Mouse (Mus musculus) hindbrain, embryonic 16.5 days (tissue): ENCODE results near the gene Nfix. TPM values are rescaled to one million over a fixed set of nuclear protein-coding genes. Genes with fewer than 3 reads are reported as not detected.
A peak's percentile ranks its signal among the peaks of the same experiment; 100 is the strongest.

Experiments
- ATAC-seq: fragments of 200-750 bp; cut with Nextera tagmentation; 2 replicates; pipeline ENCODE4 v1.8.0; 2017; ENCODE audit warnings: moderate TSS enrichment, moderate library complexity
- H3K27ac ChIP-seq: fragments of 300-500 bp; sonication (generic); 2 replicates; pipeline ENCODE4 v1.5.1; 2014; ENCODE audit warnings: low read depth, mild to moderate bottlenecking, control low read depth, low read length, moderate library complexity
- H3K27me3 ChIP-seq: fragments of 300-500 bp; sonication (generic); replicated peaks from 2 replicates; pipeline ENCODE4 v1.6.1; 2014; ENCODE audit warnings: low read length; ENCODE audit not compliant: control insufficient read depth, insufficient read depth
- H3K36me3 ChIP-seq: fragments of 300-500 bp; sonication (generic); 2 replicates; pipeline ENCODE4 v1.6.1; 2014; ENCODE audit warnings: mild to moderate bottlenecking, low read length, moderate library complexity, mixed read lengths; ENCODE audit not compliant: control insufficient read depth, insufficient read depth
- H3K4me1 ChIP-seq: fragments of 300-500 bp; sonication (generic); 2 replicates; pipeline ENCODE4 v1.6.1; 2014; ENCODE audit warnings: low read depth, low read length; ENCODE audit not compliant: control insufficient read depth, insufficient read depth
- H3K4me2 ChIP-seq: fragments of 300-500 bp; sonication (generic); 2 replicates; pipeline ENCODE4 v1.6.1; 2014; ENCODE audit warnings: mild to moderate bottlenecking, low read length, control low read depth, moderate library complexity
- H3K4me3 ChIP-seq: fragments of 300-500 bp; sonication (generic); 2 replicates; pipeline ENCODE4 v1.5.1; 2014; ENCODE audit warnings: mild to moderate bottlenecking, low read length, control low read depth, moderate library complexity
- H3K9ac ChIP-seq: fragments of 300-500 bp; sonication (generic); 2 replicates; pipeline ENCODE4 v1.6.1; 2014; ENCODE audit warnings: low read depth, mild to moderate bottlenecking, control low read depth, low read length, moderate library complexity
- H3K9me3 ChIP-seq: fragments of 300-500 bp; sonication (generic); 2 replicates; pipeline ENCODE4 v1.6.1; 2014; ENCODE audit warnings: mild to moderate bottlenecking, low read length, moderate library complexity; ENCODE audit not compliant: control insufficient read depth
- WGBS: fragments of 180-500 bp; shearing (Covaris S2); extraction: QIAGEN DNeasy Blood & Tissue Kit; methylation state at CpG from one replicate; pipeline ENCODE4 v1.1.7; 2014; 5-methylcytosine and 5-hydroxymethylcytosine counted together
- polyA plus RNA-seq: library from polyadenylated mRNA; unstranded; fragments of >200 nt; fragmentation: Nextera tagmentation; extraction: Ambion mirVana; gene quantifications from 2 replicates; pipeline ENCODE4 v1.2.1, GENCODE M21; 2015

The Nfix gene
- polyA plus RNA-seq, 1 experiment from 2014 or later = 109 TPM

GRCm38 (mm10) chr8:84766422-84766821, 33.7 kb downstream of the Nfix start:
- Histone ChIP-seq H3K9ac (no peak overlapping the region), H3K9me3 (no peaks in the 10 kb centered on the region), H3K4me2 (peak overlapping the region; percentile 37), H3K27me3 (peaks cover 10% of the 10 kb centered on the region), H3K4me3 (no peak overlapping the region), H3K36me3 (no peaks in the 10 kb centered on the region), H3K4me1 (peaks cover 21% of the 10 kb centered on the region), H3K27ac (no peak overlapping the region)
- ATAC-seq = no peak
- WGBS = 34% methylated on average over 9 of the region's 9 CpGs

GRCm38 (mm10) chr8:84765629-84766028, 34.5 kb downstream of the Nfix start:
- Histone ChIP-seq H3K4me2 (peak overlapping the region; percentile 37), H3K27ac (peak overlapping the region; percentile 48; the same call in 1 of the 2 replicates), H3K27me3 (peaks cover 3% of the 10 kb centered on the region), H3K9ac (peak overlapping the region; percentile 28; the same call in 1 of the 2 replicates), H3K4me3 (no peak overlapping the region; the same call in 1 of the 2 replicates), H3K9me3 (no peaks in the 10 kb centered on the region), H3K4me1 (peaks cover 21% of the 10 kb centered on the region), H3K36me3 (no peaks in the 10 kb centered on the region)
- 0 out of 2 replicates have a peak, but pooled peaks have one; percentile 22 for ATAC-seq
- 9% methylated on average over 10 of the region's 10 CpGs for WGBS

GRCm38 (mm10) chr8:84764870-84765495, 35.2 kb downstream of the Nfix start:
- Histone ChIP-seq H3K27ac (peak overlapping the region; percentile 48; the same call in 1 of the 2 replicates), H3K9ac (peak overlapping the region; percentile 28; the same call in 1 of the 2 replicates), H3K4me3 (no peak overlapping the region), H3K4me1 (peaks cover 18% of the 10 kb centered on the region), H3K4me2 (peak overlapping the region; percentile 37), H3K36me3 (no peaks in the 10 kb centered on the region), H3K9me3 (no peaks in the 10 kb centered on the region), H3K27me3 (peaks cover 3% of the 10 kb centered on the region)
- ATAC-seq = no peak
- 45% methylated on average over 17 of the region's 17 CpGs for WGBS

GRCm38 (mm10) chr8:84764100-84764499, 36.0 kb downstream of the Nfix start:
- 76% methylated on average over 4 of the region's 4 CpGs for WGBS
- Histone ChIP-seq H3K4me1 (peaks cover 17% of the 10 kb centered on the region), H3K27me3 (peaks cover 3% of the 10 kb centered on the region), H3K9ac (no peak overlapping the region), H3K4me2 (peak overlapping the region; percentile 20), H3K27ac (no peak overlapping the region), H3K36me3 (no peaks in the 10 kb centered on the region), H3K9me3 (no peaks in the 10 kb centered on the region), H3K4me3 (no peak overlapping the region)
- ATAC-seq = no peak

GRCm38 (mm10) chr8:84760901-84761300, 39.2 kb downstream of the Nfix start:
- no peak overlapping the region for H3K4me3 ChIP-seq
- no peak for ATAC-seq
- WGBS = 38% methylated on average over 2 of the region's 2 CpGs
- no peak overlapping the region for H3K4me2 ChIP-seq
- H3K4me1 ChIP-seq = peaks cover 15% of the 10 kb centered on the region
- H3K27ac ChIP-seq = no peak overlapping the region
- peaks cover 3% of the 10 kb centered on the region; the same call in 1 of the 2 replicates for H3K27me3 ChIP-seq
- no peaks in the 10 kb centered on the region for H3K36me3 ChIP-seq
- H3K9ac ChIP-seq = no peak overlapping the region
- H3K9me3 ChIP-seq = no peaks in the 10 kb centered on the region

GRCm38 (mm10) chr8:84760405-84760805, 39.7 kb downstream of the Nfix start:
- H3K9me3 ChIP-seq = no peaks in the 10 kb centered on the region
- H3K27ac ChIP-seq = no peak overlapping the region
- 44% methylated on average over 7 of the region's 7 CpGs for WGBS
- no peak overlapping the region for H3K9ac ChIP-seq
- H3K4me1 ChIP-seq = peaks cover 11% of the 10 kb centered on the region
- ATAC-seq = no peak
- peaks cover 3% of the 10 kb centered on the region; the same call in 1 of the 2 replicates for H3K27me3 ChIP-seq
- H3K4me3 ChIP-seq = no peak overlapping the region
- no peak overlapping the region for H3K4me2 ChIP-seq
- no peaks in the 10 kb centered on the region for H3K36me3 ChIP-seq

- Histone ChIP-seq H3K9ac (no peak overlapping the region), H3K4me3 (no peak overlapping the region), H3K4me2 (no peak overlapping the region), H3K27ac (no peak overlapping the region), H3K4me1 (peaks cover 5% of the 10 kb centered on the region), H3K9me3 (no peaks in the 10 kb centered on the region), H3K27me3 (peaks cover 3% of the 10 kb centered on the region; the same call in 1 of the 2 replicates), H3K36me3 (no peaks in the 10 kb centered on the region)
- 83% methylated on average over 10 of the region's 10 CpGs for WGBS
- no peak for ATAC-seq
Measured at GRCm38 (mm10) chr8:84759718-84760117, 40.4 kb downstream of the Nfix start.

GRCm38 (mm10) chr8:84759126-84759525, 41.0 kb downstream of the Nfix start:
- ATAC-seq = 0 out of 2 replicates have a peak, but pooled peaks have one; percentile 12
- Histone ChIP-seq H3K9ac (no peak overlapping the region), H3K4me2 (no peak overlapping the region), H3K4me1 (peaks cover 5% of the 10 kb centered on the region), H3K27ac (0 out of 2 replicates have a peak overlapping the region, but pooled peaks have one; percentile 13), H3K27me3 (peaks cover 3% of the 10 kb centered on the region; the same call in 1 of the 2 replicates), H3K4me3 (no peak overlapping the region), H3K36me3 (no peaks in the 10 kb centered on the region), H3K9me3 (no peaks in the 10 kb centered on the region)
- WGBS = 68% methylated on average over 7 of the region's 7 CpGs

GRCm38 (mm10) chr8:84758308-84758707, 41.8 kb downstream of the Nfix start:
- H3K27me3 ChIP-seq = 0 out of 2 replicates have a peak, but pooled peaks cover 4% of the 10 kb centered on the region

More at GRCm38 (mm10) chr8:84758308-84758707, 41.8 kb downstream of the Nfix start:
- H3K4me1 ChIP-seq = peaks cover 5% of the 10 kb centered on the region
- no peaks in the 10 kb centered on the region for H3K9me3 ChIP-seq
- no peak overlapping the region for H3K9ac ChIP-seq
- H3K4me3 ChIP-seq = no peak overlapping the region
- WGBS = 91% methylated on average over 3 of the region's 3 CpGs
- no peak overlapping the region for H3K4me2 ChIP-seq
- no peak overlapping the region; the same call in 1 of the 2 replicates for H3K27ac ChIP-seq
- ATAC-seq = no peak
- no peaks in the 10 kb centered on the region for H3K36me3 ChIP-seq
